Mouse (Mus musculus): ENCODE data around the gene Map3k13.

GRCm38 (mm10) chr16:21785000-21785399 lies 9.1 kb upstream of the Map3k13 start:
- TF ChIP-seq CTCF (IDR thresholded peaks at IDR 0.05; ENCODE audit: control insufficient read depth, insufficient read depth, insufficient replicate concordance, low read depth, low read length) = no peak
- no peak for TF ChIP-seq POLR2A (IDR thresholded peaks at IDR 0.05; ENCODE audit: control insufficient read depth, low read depth, low read length)
